Comparison of ENCODE assay signal across 12 mouse cellular contexts in the genomic region with DNA sequence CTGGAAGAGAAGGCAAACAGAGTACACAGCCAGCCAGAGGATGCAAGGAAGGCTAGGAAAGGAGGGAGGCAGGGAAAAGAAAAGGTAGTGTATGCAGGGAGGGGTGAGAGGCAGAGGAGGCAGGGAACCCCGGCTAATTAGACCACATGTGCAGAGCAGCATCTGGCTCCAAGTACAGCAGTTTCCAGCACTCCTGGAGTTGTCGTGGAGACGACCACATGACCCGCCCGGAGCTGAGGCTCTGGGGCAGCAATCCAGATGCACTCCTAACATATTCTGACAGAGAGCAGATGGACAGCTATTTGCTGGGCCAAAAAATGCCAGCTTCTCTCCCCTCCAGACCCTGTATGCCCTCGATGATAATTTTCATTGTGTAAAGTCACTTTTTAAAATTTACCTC.
DNase-seq lines count a peak whose midpoint lies in the region; ATAC-seq and TF ChIP-seq lines count a peak whose summit lies in the region.
"Had no signal": no experiment of that assay in that cellular context is flagged by ENCODE, and none has a peak within 500 bp of the region (broad histone marks: within the 10 kb centered on the region; RNA-seq: fewer than 3 reads in every experiment).

No protein-coding gene starts in this region.

- H3K4me3 ChIP-seq in embryonic facial prominence, embryonic 11.5 days (ENCODE audit: low read depth, low read length) = no peak overlapping the region
- no peak overlapping the region for H3K4me3 ChIP-seq in hindbrain, postnatal 0 days (ENCODE audit: low read length)
- H3K4me3 ChIP-seq in midbrain, postnatal 0 days (ENCODE audit: low read depth, low read length) = no peak overlapping the region
- no peak overlapping the region for H3K4me3 ChIP-seq in left cerebral cortex, adult 2 months
- H3K4me3 ChIP-seq in intestine, embryonic 15.5 days (replicated peaks) = no peak overlapping the region
- no peak overlapping the region for H3K4me3 ChIP-seq in intestine, postnatal 0 days (ENCODE audit: low read depth, low read length)
- H3K4me3 ChIP-seq: heart, embryonic 13.5 days; myocyte had no signal

- ATAC-seq in embryonic facial prominence, embryonic 11.5 days (replicated peaks; ENCODE audit: insufficient number of reproducible peaks, low FRiP score, low TSS enrichment, low read depth) = peak; percentile 79
- peak; percentile 84 for ATAC-seq in hindbrain, postnatal 0 days
- ATAC-seq in midbrain, postnatal 0 days (ENCODE audit: low FRiP score) = peak; percentile 44; the same call in 1 of the 2 replicates
- ATAC-seq in intestine, embryonic 15.5 days = no peak
- no peak for ATAC-seq in intestine, postnatal 0 days

- no peak for TF ChIP-seq CTCF in hindbrain, postnatal 0 days (IDR thresholded peaks at IDR 0.05; ENCODE audit: low read depth)
- TF ChIP-seq CTCF in midbrain, postnatal 0 days (IDR thresholded peaks at IDR 0.05) = no peak
- no peak for TF ChIP-seq CTCF in left cerebral cortex, adult 2 months (IDR thresholded peaks at IDR 0.05)
- TF ChIP-seq CTCF in intestine, postnatal 0 days (IDR thresholded peaks at IDR 0.05; ENCODE audit: low read depth) = no peak

- H3K9me3 ChIP-seq in embryonic facial prominence, embryonic 11.5 days (replicated peaks; ENCODE audit: control insufficient read depth, low read length) = no peaks in the 10 kb centered on the region
- H3K9me3 ChIP-seq in hindbrain, postnatal 0 days (ENCODE audit: low read length) = no peaks in the 10 kb centered on the region
- H3K9me3 ChIP-seq in midbrain, postnatal 0 days (ENCODE audit: low read length) = no peaks in the 10 kb centered on the region
- no peaks in the 10 kb centered on the region for H3K9me3 ChIP-seq in intestine, embryonic 15.5 days
- no peaks in the 10 kb centered on the region for H3K9me3 ChIP-seq in intestine, postnatal 0 days (ENCODE audit: control insufficient read depth)
- H3K9me3 ChIP-seq: heart, embryonic 13.5 days had no signal

- WGBS in embryonic facial prominence, embryonic 11.5 days = 41% methylated on average over 6 of the region's 6 CpGs
- WGBS in hindbrain, postnatal 0 days = 33% methylated on average over 6 of the region's 6 CpGs
- 24% methylated on average over 6 of the region's 6 CpGs for WGBS in midbrain, postnatal 0 days
- 43% methylated on average over 6 of the region's 6 CpGs for WGBS in intestine, embryonic 15.5 days
- 53% methylated on average over 6 of the region's 6 CpGs for WGBS in intestine, postnatal 0 days

- H3K9ac ChIP-seq in embryonic facial prominence, embryonic 11.5 days (replicated peaks; ENCODE audit: low read length) = no peak overlapping the region
- no peak overlapping the region for H3K9ac ChIP-seq in hindbrain, postnatal 0 days (replicated peaks; ENCODE audit: low read length)
- H3K9ac ChIP-seq in midbrain, postnatal 0 days (replicated peaks; ENCODE audit: low read length, poor library complexity, severe bottlenecking) = no peak overlapping the region
- H3K9ac ChIP-seq in intestine, embryonic 15.5 days = no peak overlapping the region
- H3K9ac ChIP-seq in intestine, postnatal 0 days (ENCODE audit: low read depth, low read length) = no peak overlapping the region
- H3K9ac ChIP-seq: heart, embryonic 13.5 days had no signal

- no peaks in the 10 kb centered on the region for H3K36me3 ChIP-seq in embryonic facial prominence, embryonic 11.5 days (replicated peaks; ENCODE audit: control insufficient read depth, insufficient read depth, low read depth, low read length)
- no peaks in the 10 kb centered on the region for H3K36me3 ChIP-seq in hindbrain, postnatal 0 days (ENCODE audit: insufficient read depth, low read length)
- H3K36me3 ChIP-seq in midbrain, postnatal 0 days (ENCODE audit: insufficient read depth, low read length) = no peaks in the 10 kb centered on the region
- no peaks in the 10 kb centered on the region for H3K36me3 ChIP-seq in intestine, embryonic 15.5 days
- H3K36me3 ChIP-seq in intestine, postnatal 0 days (ENCODE audit: control insufficient read depth, insufficient read depth) = no peaks in the 10 kb centered on the region; the same call in 1 of the 2 replicates
- H3K36me3 ChIP-seq: heart, embryonic 13.5 days had no signal

- no peak overlapping the region for H3K27ac ChIP-seq in embryonic facial prominence, embryonic 11.5 days (replicated peaks; ENCODE audit: low read depth, low read length)
- H3K27ac ChIP-seq in hindbrain, postnatal 0 days = peak overlapping the region; percentile 20; the same call in 1 of the 2 replicates
- H3K27ac ChIP-seq in midbrain, postnatal 0 days (ENCODE audit: low read depth, low read length) = no peak overlapping the region
- H3K27ac ChIP-seq in left cerebral cortex, adult 2 months = no peak overlapping the region
- H3K27ac ChIP-seq in intestine, embryonic 15.5 days = no peak overlapping the region
- H3K27ac ChIP-seq in intestine, postnatal 0 days (ENCODE audit: low read depth, low read length) = no peak overlapping the region
- H3K27ac ChIP-seq: heart, embryonic 13.5 days had no signal

- no peaks in the 10 kb centered on the region for H3K4me1 ChIP-seq in embryonic facial prominence, embryonic 11.5 days (ENCODE audit: control insufficient read depth, insufficient read depth, low read length)
- 0 out of 2 replicates have a peak, but pooled peaks cover 4% of the 10 kb centered on the region for H3K4me1 ChIP-seq in hindbrain, postnatal 0 days (ENCODE audit: insufficient read depth, low read length)
- no peaks in the 10 kb centered on the region for H3K4me1 ChIP-seq in midbrain, postnatal 0 days (ENCODE audit: insufficient read depth, low read length)
- no peaks in the 10 kb centered on the region for H3K4me1 ChIP-seq in intestine, embryonic 15.5 days (replicated peaks)
- no peaks in the 10 kb centered on the region for H3K4me1 ChIP-seq in intestine, postnatal 0 days (replicated peaks; ENCODE audit: control insufficient read depth, insufficient read depth, low read length)

- H3K27me3 ChIP-seq in embryonic facial prominence, embryonic 11.5 days (ENCODE audit: control insufficient read depth, insufficient read depth, low read length) = no peaks in the 10 kb centered on the region
- no peaks in the 10 kb centered on the region for H3K27me3 ChIP-seq in hindbrain, postnatal 0 days (ENCODE audit: insufficient read depth, low read length)
- no peaks in the 10 kb centered on the region for H3K27me3 ChIP-seq in midbrain, postnatal 0 days (ENCODE audit: insufficient read depth, low read length)
- H3K27me3 ChIP-seq in intestine, embryonic 15.5 days (replicated peaks) = no peaks in the 10 kb centered on the region
- H3K27me3 ChIP-seq in intestine, postnatal 0 days (replicated peaks; ENCODE audit: control insufficient read depth, insufficient read depth, low read length) = no peaks in the 10 kb centered on the region
- H3K27me3 ChIP-seq: heart, embryonic 13.5 days had no signal

- H3K4me2 ChIP-seq in embryonic facial prominence, embryonic 11.5 days (ENCODE audit: low read depth, low read length) = no peak overlapping the region
- H3K4me2 ChIP-seq in hindbrain, postnatal 0 days (ENCODE audit: low read depth, low read length) = no peak overlapping the region
- H3K4me2 ChIP-seq in midbrain, postnatal 0 days (ENCODE audit: low read depth, low read length, poor library complexity, severe bottlenecking) = no peak overlapping the region
- H3K4me2 ChIP-seq in intestine, embryonic 15.5 days (replicated peaks) = no peak overlapping the region
- H3K4me2 ChIP-seq in intestine, postnatal 0 days (replicated peaks; ENCODE audit: low read depth) = no peak overlapping the region
- H3K4me2 ChIP-seq: heart, embryonic 13.5 days had no signal

- DNase-seq in embryo, embryonic 10 days (ENCODE audit: low spot score) = peak; percentile 42
- no peak for DNase-seq in embryo, embryonic 9.5 days (ENCODE audit: extremely low spot score)
- peak; percentile 70 for DNase-seq in embryonic facial prominence, embryonic 11.5 days (ENCODE audit: low spot score)
- DNase-seq in hindbrain, postnatal 0 days (ENCODE audit: low spot score) = peak; percentile 57
- DNase-seq in midbrain, postnatal 0 days (ENCODE audit: low spot score) = peak; percentile 58
- no peak for DNase-seq in left cerebral cortex, adult 2 months (ENCODE audit: extremely low spot score in 1 of 2, low spot score in 2 of 2)
- DNase-seq: kidney, adult 9 months; right cerebral cortex, postnatal 25 days had no signal

- intact Hi-C loops in left cerebral cortex, adult 2 months (cut with DNase I) = no loop called here

Comparison
In these comparisons a context has a peak if more than half of its experiments do, and no peak if none do; other contexts are left out.
1. DNase-seq: peak in embryo, embryonic 10 days (single experiment), embryonic facial prominence, embryonic 11.5 days (single experiment), hindbrain, postnatal 0 days (single experiment) and midbrain, postnatal 0 days (single experiment); none in embryo, embryonic 9.5 days (single experiment) and left cerebral cortex, adult 2 months (0 of 2).
2. ATAC-seq: peak in embryonic facial prominence, embryonic 11.5 days (single experiment), hindbrain, postnatal 0 days (single experiment) and midbrain, postnatal 0 days (single experiment); none in intestine, embryonic 15.5 days (single experiment) and intestine, postnatal 0 days (single experiment).